Mouse (Mus musculus): Measurements from ENCODE around the gene Szt2. TPM values are rescaled to one million over a fixed set of nuclear protein-coding genes. Genes with fewer than 3 reads are reported as not detected.

The Szt2 gene
- polyA plus RNA-seq, 1 experiment from 2014 or later: 4.8 TPM

DNA sequence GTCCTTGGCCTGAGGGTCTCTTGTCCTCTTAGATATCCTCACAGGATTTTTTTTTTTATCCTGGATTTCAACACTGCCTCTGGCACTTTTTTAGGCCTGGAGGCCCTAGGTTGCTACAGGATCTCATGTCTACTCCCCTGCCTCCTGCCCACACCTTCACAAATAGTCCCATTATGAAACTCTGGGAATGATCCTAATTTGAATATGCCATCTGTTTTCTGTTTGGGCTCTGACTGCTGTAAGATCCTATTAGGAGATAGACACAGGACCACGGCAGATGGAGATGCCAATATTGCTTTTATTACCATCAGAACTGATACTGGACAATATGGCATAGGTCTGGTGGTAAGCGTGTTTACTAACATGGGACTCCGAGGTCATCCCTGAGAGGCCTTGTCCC, 57.2 kb downstream of the Szt2 start:
- Histone ChIP-seq H3K4me1 (peaks cover 23% of the 10 kb centered on the region), H3K27ac (no peak overlapping the region), H3K36me3 (no peaks in the 10 kb centered on the region), H3K9ac (no peak overlapping the region), H3K9me3 (replicated peaks) (0 out of 2 replicates have a peak, but pooled peaks cover 4% of the 10 kb centered on the region), H3K27me3 (replicated peaks) (0 out of 2 replicates have a peak, but pooled peaks cover 4% of the 10 kb centered on the region), H3K4me3 (no peak overlapping the region), H3K4me2 (no peak overlapping the region)
- WGBS (ENCODE audit: insufficient replicate concordance): 74% methylated on average over 3 of the region's 3 CpGs
- ATAC-seq: no peak

DNA sequence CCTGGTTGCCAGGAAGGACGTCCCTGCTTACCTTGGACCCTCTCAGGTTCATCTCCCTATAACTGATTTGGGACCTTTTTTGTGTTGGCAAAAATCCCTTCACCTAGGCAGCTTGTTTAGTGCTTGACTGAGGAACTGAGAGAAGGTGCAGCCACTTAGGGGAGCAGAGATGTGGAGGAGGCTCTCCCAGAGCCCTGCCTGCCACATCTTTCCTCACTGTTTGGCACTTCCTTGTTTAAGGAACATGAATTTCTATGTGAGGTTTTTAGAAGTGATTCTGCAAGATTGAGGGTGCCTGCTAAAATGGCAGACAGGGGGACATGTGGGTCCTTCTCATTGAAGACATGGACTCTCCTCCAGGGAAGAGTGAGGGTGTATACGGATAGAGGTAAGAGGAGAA, 58.2 kb downstream of the Szt2 start:
- Histone ChIP-seq H3K27ac (no peak overlapping the region), H3K9ac (no peak overlapping the region), H3K4me2 (no peak overlapping the region), H3K9me3 (replicated peaks) (0 out of 2 replicates have a peak, but pooled peaks cover 4% of the 10 kb centered on the region), H3K27me3 (replicated peaks) (peaks cover 7% of the 10 kb centered on the region; the same call in 1 of the 2 replicates), H3K4me1 (peaks cover 23% of the 10 kb centered on the region), H3K4me3 (no peak overlapping the region), H3K36me3 (no peaks in the 10 kb centered on the region)
- 60% methylated on average over 2 of the region's 2 CpGs for WGBS (ENCODE audit: insufficient replicate concordance)
- ATAC-seq: no peak

DNA sequence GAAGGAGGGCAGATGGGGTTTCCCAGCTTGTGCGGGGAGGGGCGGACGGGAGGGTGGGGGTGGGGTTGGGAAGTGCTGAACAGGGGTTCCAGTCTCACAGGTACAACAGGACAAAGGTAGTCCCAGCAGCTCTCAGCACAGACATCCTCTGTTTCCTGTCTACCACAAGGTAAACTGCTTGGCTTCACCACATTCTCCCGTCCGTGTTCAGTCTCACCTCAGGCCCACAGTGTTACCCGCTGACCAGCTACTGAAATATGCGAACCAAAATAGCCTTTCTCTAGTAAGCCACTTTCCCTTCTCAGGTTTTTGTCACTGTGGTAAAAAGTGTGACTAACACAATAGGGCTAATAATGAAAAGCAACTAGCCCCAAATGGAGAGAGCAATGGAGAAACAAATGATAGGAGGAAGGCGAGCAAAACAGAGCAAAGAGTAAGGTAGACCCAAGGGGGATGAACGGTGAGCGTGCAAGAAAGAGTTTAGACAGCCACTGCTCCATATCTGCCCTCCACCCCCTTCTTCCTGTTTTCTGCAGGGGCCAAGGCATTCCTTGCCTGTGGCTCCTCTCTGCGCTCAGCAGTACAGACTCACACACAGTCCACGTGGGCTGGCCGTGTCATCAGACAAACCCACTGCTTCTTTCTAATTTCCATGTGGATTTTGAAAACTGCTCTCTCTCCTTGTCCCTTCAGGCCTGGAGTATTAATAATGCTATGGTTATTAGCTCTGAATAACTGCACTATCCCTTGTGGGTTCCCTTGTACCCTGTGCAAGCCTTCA, 61.4 kb downstream of the Szt2 start:
- Histone ChIP-seq H3K36me3 (no peaks in the 10 kb centered on the region), H3K4me1 (peaks cover 14% of the 10 kb centered on the region), H3K9ac (no peak overlapping the region), H3K4me2 (no peak overlapping the region), H3K27ac (no peak overlapping the region), H3K27me3 (replicated peaks) (peaks cover 11% of the 10 kb centered on the region; the same call in 1 of the 2 replicates), H3K4me3 (no peak overlapping the region), H3K9me3 (replicated peaks) (0 out of 2 replicates have a peak, but pooled peaks cover 3% of the 10 kb centered on the region)
- 26% methylated on average over 13 of the region's 13 CpGs for WGBS (ENCODE audit: insufficient replicate concordance)
- ATAC-seq: no peak

DNA sequence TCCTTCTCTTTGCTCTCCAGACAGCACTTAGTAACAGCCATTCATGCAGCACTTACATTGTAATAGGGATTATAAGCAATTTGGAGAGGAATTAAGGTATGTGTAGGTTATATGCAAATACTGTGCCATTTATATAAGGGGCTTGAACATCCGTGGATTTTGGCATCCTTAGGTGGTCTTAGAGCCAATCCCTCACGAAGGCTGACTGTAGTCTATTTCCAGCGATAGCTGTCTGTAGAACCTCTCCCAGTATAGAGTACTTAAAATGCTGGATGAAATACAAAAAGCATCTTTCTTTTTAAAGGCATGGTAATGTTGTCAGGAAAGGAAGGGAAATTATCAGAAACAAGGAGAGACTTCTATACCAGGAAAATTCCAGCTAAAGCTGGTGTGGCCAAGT, 67.6 kb downstream of the Szt2 start:
- no peak overlapping the region for H3K9ac ChIP-seq
- WGBS (ENCODE audit: insufficient replicate concordance): 61% methylated on average over 3 of the region's 3 CpGs
- H3K4me2 ChIP-seq: no peak overlapping the region
- H3K27ac ChIP-seq: no peak overlapping the region
- H3K27me3 ChIP-seq (replicated peaks): peaks cover 8% of the 10 kb centered on the region; the same call in 1 of the 2 replicates
- 0 out of 2 replicates have a peak, but pooled peaks cover 3% of the 10 kb centered on the region for H3K9me3 ChIP-seq (replicated peaks)
- H3K4me3 ChIP-seq: no peak overlapping the region
- H3K36me3 ChIP-seq: no peaks in the 10 kb centered on the region
- H3K4me1 ChIP-seq: no peaks in the 10 kb centered on the region
- ATAC-seq: no peak

DNA sequence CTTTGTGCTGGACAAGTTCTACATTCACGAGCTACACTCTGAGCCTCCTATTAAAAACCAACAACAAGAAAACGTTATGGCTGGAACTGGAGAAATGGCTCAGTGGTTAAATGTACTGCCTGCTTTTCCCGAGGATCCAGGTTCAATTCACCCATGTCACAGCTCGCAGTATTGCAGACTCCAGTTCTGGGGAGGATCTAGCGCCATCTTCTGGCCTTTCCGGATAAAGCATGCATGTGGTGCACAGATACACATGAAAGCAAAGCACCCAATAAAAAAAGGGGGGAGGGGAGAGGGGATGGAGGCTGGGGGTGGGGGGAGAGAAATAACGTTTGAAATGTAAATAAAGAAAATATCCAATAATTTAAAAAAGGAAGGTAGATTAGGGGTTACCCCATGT, 72.4 kb downstream of the Szt2 start:
- Histone ChIP-seq H3K4me3 (no peak overlapping the region), H3K27me3 (replicated peaks) (no peaks in the 10 kb centered on the region), H3K27ac (no peak overlapping the region), H3K4me2 (no peak overlapping the region), H3K4me1 (no peaks in the 10 kb centered on the region), H3K9me3 (replicated peaks) (no peaks in the 10 kb centered on the region), H3K9ac (no peak overlapping the region), H3K36me3 (no peaks in the 10 kb centered on the region)
- 16% methylated on average over 7 of the region's 7 CpGs for WGBS (ENCODE audit: insufficient replicate concordance)
- ATAC-seq: no peak

DNA sequence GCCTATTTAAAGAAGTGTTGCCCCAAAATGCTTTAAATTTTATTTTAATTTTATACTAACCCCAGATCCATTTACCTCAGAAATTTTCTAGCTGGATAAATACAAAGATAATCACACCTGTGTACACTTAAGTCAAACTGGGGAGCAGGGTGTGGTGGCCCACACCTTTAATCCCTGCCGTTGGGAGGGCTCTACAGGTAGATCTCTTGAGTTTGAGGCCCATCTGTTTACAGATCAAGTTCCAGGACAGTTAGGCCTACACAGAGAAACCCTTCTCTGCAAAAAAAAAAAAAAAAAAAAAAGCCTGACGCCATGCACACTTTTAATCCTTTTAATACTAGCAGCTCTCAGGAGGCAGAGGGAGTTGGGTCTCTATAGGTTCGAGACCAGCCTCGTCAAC, 73.1 kb downstream of the Szt2 start:
- Histone ChIP-seq H3K9me3 (replicated peaks) (no peaks in the 10 kb centered on the region), H3K4me3 (no peak overlapping the region), H3K27ac (no peak overlapping the region), H3K4me2 (no peak overlapping the region), H3K36me3 (no peaks in the 10 kb centered on the region), H3K4me1 (no peaks in the 10 kb centered on the region), H3K9ac (no peak overlapping the region), H3K27me3 (replicated peaks) (no peaks in the 10 kb centered on the region)
- no peak for ATAC-seq
- 65% methylated on average over 4 of the region's 4 CpGs for WGBS (ENCODE audit: insufficient replicate concordance)

DNA sequence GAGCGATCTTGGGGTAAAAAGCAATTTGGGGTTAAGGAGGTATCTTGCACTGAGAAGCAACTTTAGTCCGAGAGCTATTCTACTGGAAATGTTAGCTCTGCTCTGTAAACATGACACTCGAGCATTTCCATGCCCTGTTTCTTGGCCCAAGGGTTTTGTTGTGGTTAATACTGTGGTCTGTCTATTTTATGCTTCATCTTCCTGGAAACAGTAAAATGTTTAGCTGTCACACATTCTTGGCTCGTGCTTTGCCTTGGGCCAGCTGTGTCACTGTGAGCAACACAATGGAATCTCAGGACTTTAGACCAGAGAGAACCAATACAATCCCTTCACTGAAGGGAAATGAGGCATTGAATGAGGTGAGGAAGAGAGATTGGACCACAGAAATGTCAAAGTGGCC, 77.3 kb downstream of the Szt2 start:
- ATAC-seq: no peak
- WGBS (ENCODE audit: insufficient replicate concordance): 46% methylated on average over 4 of the region's 4 CpGs

DNA sequence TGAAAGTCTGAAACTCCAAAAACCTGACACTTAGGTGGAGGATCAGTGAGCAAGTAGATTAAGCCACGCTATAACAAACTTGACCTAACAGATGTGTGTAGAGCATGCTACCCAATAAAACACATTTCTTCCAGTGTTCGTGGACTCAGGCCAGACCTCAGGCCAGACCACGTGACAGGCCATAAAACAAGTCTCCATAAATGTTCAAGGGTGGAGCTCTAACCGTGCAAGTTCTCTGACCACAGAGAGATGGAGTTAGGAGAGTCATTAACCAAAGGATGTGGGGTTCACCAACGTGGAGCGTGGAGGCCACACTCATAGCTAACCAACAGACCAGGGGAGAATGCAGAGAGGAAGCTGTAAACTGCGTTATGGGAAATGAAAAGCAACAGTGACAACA, 82.6 kb downstream of the Szt2 start:
- Histone ChIP-seq H3K36me3 (no peaks in the 10 kb centered on the region), H3K27ac (no peak overlapping the region), H3K27me3 (replicated peaks) (no peaks in the 10 kb centered on the region; the same call in 1 of the 2 replicates), H3K4me2 (no peak overlapping the region), H3K9ac (no peak overlapping the region), H3K4me1 (peaks cover 4% of the 10 kb centered on the region; the same call in 1 of the 2 replicates), H3K9me3 (replicated peaks) (no peaks in the 10 kb centered on the region), H3K4me3 (no peak overlapping the region)
- ATAC-seq: no peak
- 35% methylated on average over 7 of the region's 7 CpGs for WGBS (ENCODE audit: insufficient replicate concordance)

More for the DNA sequence above, 77.3 kb downstream of the Szt2 start:
- H3K9me3 ChIP-seq (replicated peaks): no peaks in the 10 kb centered on the region
- H3K4me1 ChIP-seq: no peaks in the 10 kb centered on the region
- H3K36me3 ChIP-seq: no peaks in the 10 kb centered on the region
- no peak overlapping the region for H3K9ac ChIP-seq
- H3K4me2 ChIP-seq: no peak overlapping the region
- H3K27me3 ChIP-seq (replicated peaks): no peaks in the 10 kb centered on the region; the same call in 1 of the 2 replicates
- no peak overlapping the region for H3K27ac ChIP-seq
- H3K4me3 ChIP-seq: no peak overlapping the region

DNA sequence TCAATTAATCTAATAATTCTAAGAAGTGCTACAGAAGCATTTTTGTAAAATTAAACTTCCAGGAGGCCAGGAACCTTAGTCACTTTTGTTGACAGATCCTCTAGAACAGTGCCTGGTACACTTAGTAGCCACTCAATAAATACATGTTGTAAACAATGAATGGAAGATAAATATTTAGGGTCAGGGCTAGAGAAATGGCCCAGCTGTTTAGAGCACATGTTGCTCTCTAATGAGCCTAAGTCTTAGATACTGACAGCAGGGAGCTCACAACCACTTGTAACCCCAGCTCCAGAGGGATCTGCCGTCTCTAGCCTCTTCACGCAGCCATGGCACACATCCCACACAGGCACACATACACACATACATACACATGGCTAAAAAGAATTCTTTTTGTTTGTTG, 88.4 kb downstream of the Szt2 start:
- Histone ChIP-seq H3K4me3 (no peak overlapping the region), H3K4me2 (no peak overlapping the region)
- ATAC-seq: no peak

DNA sequence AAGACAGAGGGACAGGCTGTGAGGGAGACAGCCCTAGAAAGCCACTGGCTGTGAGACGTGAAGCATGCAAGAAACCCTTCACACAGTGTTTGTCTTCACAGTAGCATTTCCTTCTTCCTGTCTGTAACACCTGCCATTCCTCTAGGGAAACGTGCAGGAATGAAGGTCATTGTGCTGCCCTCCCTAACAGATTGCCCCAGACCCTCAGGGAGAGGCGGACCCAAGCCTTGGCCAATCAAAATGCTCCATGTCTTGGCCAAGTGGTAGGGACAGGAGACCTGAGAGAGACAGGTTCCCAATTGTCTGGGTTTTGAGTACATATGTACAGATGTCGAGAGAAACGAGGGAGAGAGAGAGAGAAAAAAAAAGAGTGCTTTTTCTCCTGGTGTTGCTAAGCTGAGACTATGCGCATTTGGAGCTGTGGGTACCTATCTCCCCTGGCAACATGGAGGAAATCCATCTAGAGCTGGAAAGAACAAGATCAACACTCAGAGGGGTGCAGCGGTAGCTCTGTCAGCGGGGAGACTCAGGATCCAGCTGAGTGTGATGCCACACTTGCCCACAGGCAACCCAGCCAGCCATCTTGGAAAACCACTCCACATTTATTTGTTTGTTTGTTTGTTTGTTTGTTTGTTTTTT, 89.2 kb downstream of the Szt2 start:
- Histone ChIP-seq H3K36me3 (no peaks in the 10 kb centered on the region), H3K27ac (no peak overlapping the region), H3K4me3 (no peak overlapping the region), H3K9me3 (replicated peaks) (no peaks in the 10 kb centered on the region), H3K4me2 (no peak overlapping the region), H3K9ac (no peak overlapping the region), H3K27me3 (replicated peaks) (no peaks in the 10 kb centered on the region), H3K4me1 (no peaks in the 10 kb centered on the region)
- WGBS (ENCODE audit: insufficient replicate concordance): 32% methylated on average over 8 of the region's 8 CpGs
- no peak for ATAC-seq

More for the DNA sequence above, 88.4 kb downstream of the Szt2 start:
- Histone ChIP-seq H3K36me3 (no peaks in the 10 kb centered on the region), H3K9me3 (replicated peaks) (no peaks in the 10 kb centered on the region), H3K27ac (no peak overlapping the region), H3K9ac (no peak overlapping the region), H3K4me1 (0 out of 2 replicates have a peak, but pooled peaks cover under 1% of the 10 kb centered on the region), H3K27me3 (replicated peaks) (no peaks in the 10 kb centered on the region)
- WGBS (ENCODE audit: insufficient replicate concordance): 71% methylated on average over 2 of the region's 2 CpGs

DNA sequence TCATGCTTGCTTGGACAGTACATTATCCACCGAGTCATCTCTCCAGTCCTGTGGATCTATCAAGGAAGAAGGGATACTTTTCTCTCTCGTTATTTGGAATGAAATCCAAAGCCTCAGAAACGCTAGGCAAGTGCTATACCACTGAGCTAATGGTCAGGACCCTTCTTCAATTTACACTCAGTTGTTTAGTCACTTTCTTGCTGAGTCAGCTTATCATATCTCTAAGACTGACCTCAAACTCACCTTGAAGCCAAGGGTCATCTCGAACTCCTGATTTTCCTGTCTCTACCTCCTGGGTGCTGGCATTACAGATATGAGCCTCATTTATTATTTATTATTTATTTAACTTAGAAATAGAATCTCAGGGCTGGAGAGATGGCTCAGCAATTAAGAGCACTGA, 92.4 kb downstream of the Szt2 start:
- Histone ChIP-seq H3K4me2 (no peak overlapping the region), H3K36me3 (no peaks in the 10 kb centered on the region), H3K27ac (no peak overlapping the region), H3K9ac (no peak overlapping the region), H3K27me3 (replicated peaks) (peaks cover 14% of the 10 kb centered on the region), H3K4me1 (no peaks in the 10 kb centered on the region), H3K4me3 (no peak overlapping the region), H3K9me3 (replicated peaks) (no peaks in the 10 kb centered on the region)
- WGBS (ENCODE audit: insufficient replicate concordance): 56% methylated on average over 4 of the region's 4 CpGs
- no peak for ATAC-seq

DNA sequence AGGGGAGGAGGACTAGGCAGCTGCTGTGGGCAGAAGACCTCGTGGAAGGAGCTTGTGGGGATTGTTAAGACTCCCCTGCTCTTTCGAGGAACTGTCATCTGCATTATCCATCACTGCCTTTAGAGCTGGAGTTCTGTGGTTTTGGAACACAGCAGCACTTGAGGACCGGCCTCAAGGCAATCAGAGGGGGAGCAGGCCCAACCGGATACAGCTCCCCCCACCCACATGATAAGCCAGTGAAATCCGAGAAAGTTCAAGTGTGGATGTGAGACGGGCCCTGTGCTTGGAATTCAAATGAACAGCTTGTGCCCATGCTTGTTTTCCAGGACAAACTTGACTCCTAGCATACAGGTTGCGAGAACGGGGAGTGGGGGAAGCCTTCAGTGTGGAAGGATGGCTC, 93.8 kb downstream of the Szt2 start:
- Histone ChIP-seq H3K9ac (no peak overlapping the region), H3K27me3 (replicated peaks) (peaks cover 14% of the 10 kb centered on the region), H3K4me2 (no peak overlapping the region), H3K27ac (no peak overlapping the region), H3K9me3 (replicated peaks) (no peaks in the 10 kb centered on the region), H3K4me1 (no peaks in the 10 kb centered on the region), H3K36me3 (no peaks in the 10 kb centered on the region), H3K4me3 (no peak overlapping the region)
- no peak for ATAC-seq
- 26% methylated on average over 8 of the region's 8 CpGs for WGBS (ENCODE audit: insufficient replicate concordance)
